Mouse (Mus musculus) limb, embryonic 11.5 days (tissue): ENCODE data around the gene Lhfpl5. TPM values are rescaled to one million over a fixed set of nuclear protein-coding genes. Genes with fewer than 3 reads are reported as not detected.

Experiments
- ATAC-seq: fragments of 200-750 bp; cut with Nextera tagmentation; 2 replicates; pipeline ENCODE4 v1.8.0; 2017; ENCODE audit warnings: low read depth; ENCODE audit not compliant: insufficient number of reproducible peaks, low FRiP score, low TSS enrichment
- DNase-seq: peaks from one replicate; pipeline ENCODE4 v3.0.0-alpha.2; 2015; ENCODE audit warnings: low spot score
- H3K27ac ChIP-seq: fragments of 300-500 bp; sonication (generic); replicated peaks from 2 replicates; pipeline ENCODE4 v1.5.1; 2014; ENCODE audit warnings: low read depth, mild to moderate bottlenecking, low read length
- H3K27me3 ChIP-seq: fragments of 300-500 bp; sonication (generic); 2 replicates; pipeline ENCODE4 v1.6.1; 2014; ENCODE audit warnings: mild to moderate bottlenecking, low read length, mixed read lengths; ENCODE audit not compliant: control insufficient read depth, insufficient read depth
- H3K36me3 ChIP-seq: fragments of 300-500 bp; sonication (generic); 2 replicates; pipeline ENCODE4 v1.6.1; 2014; ENCODE audit warnings: mild to moderate bottlenecking, low read length, moderate library complexity, mixed read lengths; ENCODE audit not compliant: control insufficient read depth, insufficient read depth
- H3K4me1 ChIP-seq: fragments of 300-500 bp; sonication (generic); 2 replicates; pipeline ENCODE4 v1.6.1; 2014; ENCODE audit warnings: low read length, mixed read lengths; ENCODE audit not compliant: control insufficient read depth, insufficient read depth
- H3K4me2 ChIP-seq: fragments of 300-500 bp; sonication (generic); 2 replicates; pipeline ENCODE4 v1.6.1; 2014; ENCODE audit warnings: low read depth, mild to moderate bottlenecking, moderate library complexity; ENCODE audit not compliant: severe bottlenecking
- H3K4me3 ChIP-seq: fragments of 300-500 bp; sonication (generic); 2 replicates; pipeline ENCODE4 v1.5.1; 2014; ENCODE audit warnings: low read depth, low read length
- H3K9ac ChIP-seq: fragments of 300-500 bp; sonication (generic); 2 replicates; pipeline ENCODE4 v1.6.1; 2014; ENCODE audit warnings: mild to moderate bottlenecking, low read length
- H3K9me3 ChIP-seq: fragments of 300-500 bp; sonication (generic); 2 replicates; pipeline ENCODE4 v1.6.1; 2016; ENCODE audit warnings: low read length; ENCODE audit not compliant: control insufficient read depth
- WGBS: fragments of 180-500 bp; shearing (Covaris S2); extraction: QIAGEN DNeasy Blood & Tissue Kit; methylation state at CpG from one replicate; pipeline ENCODE4 v1.1.7; 2014; 5-methylcytosine and 5-hydroxymethylcytosine counted together
- polyA plus RNA-seq: library from polyadenylated mRNA; unstranded; fragments of >200 nt; fragmentation: Nextera tagmentation; extraction: Ambion mirVana; gene quantifications from 2 replicates; pipeline ENCODE4 v1.2.1, GENCODE M21; 2014

The Lhfpl5 gene
- 0.26 and 0.36 TPM in 2 replicates for polyA plus RNA-seq

- H3K4me2 ChIP-seq, result peak within 1 kb of the TSS; percentile 41
- 0 out of 2 replicates have a peak, but pooled peaks cover 3% of the 10 kb centered on the region for H3K4me1 ChIP-seq
- H3K36me3 ChIP-seq, result no peaks in the 10 kb centered on the region
- no peak within 1 kb of the TSS for H3K9ac ChIP-seq
- ATAC-seq (no peak; the same call in 1 of the 2 replicates), DNase-seq (peak; percentile 87)
- 0 out of 2 replicates have a peak within 1 kb of the TSS, but pooled peaks have one; percentile 12 for H3K4me3 ChIP-seq
- H3K27me3 ChIP-seq, result no peaks in the 10 kb centered on the region
- H3K27ac ChIP-seq, result no peak within 1 kb of the TSS
- no peaks in the 10 kb centered on the region for H3K9me3 ChIP-seq
- 16% methylated on average over 48 of the region's 50 CpGs for WGBS
Observed at GRCm38 (mm10) chr17:28575244-28576125, at the start of gene Lhfpl5. Lhfpl5 (plus strand) TSS chr17:28575641.

- no peak for DNase-seq
- 48% methylated on average over 12 of the region's 12 CpGs for WGBS
- H3K9ac ChIP-seq, result no peak overlapping the region
- H3K4me3 ChIP-seq, result no peak overlapping the region
- 0 out of 2 replicates have a peak, but pooled peaks cover 2% of the 10 kb centered on the region for H3K27me3 ChIP-seq
- no peaks in the 10 kb centered on the region for H3K9me3 ChIP-seq
- no peaks in the 10 kb centered on the region for H3K36me3 ChIP-seq
- H3K4me2 ChIP-seq, result 0 out of 2 replicates have a peak overlapping the region, but pooled peaks have one; percentile 1
- H3K27ac ChIP-seq, result no peak overlapping the region
- no peak for ATAC-seq
- H3K4me1 ChIP-seq, result peaks cover 6% of the 10 kb centered on the region; the same call in 1 of the 2 replicates
Observed at GRCm38 (mm10) chr17:28527184-28528042, 48.0 kb upstream of the Lhfpl5 start.

- no peak overlapping the region for H3K4me3 ChIP-seq
- 5% methylated on average over 6 of the region's 6 CpGs for WGBS
- DNase-seq (peak; percentile 90), ATAC-seq (no peak)
- no peaks in the 10 kb centered on the region for H3K9me3 ChIP-seq
- H3K36me3 ChIP-seq, result no peaks in the 10 kb centered on the region
- no peak overlapping the region for H3K27ac ChIP-seq
- H3K4me2 ChIP-seq, result 0 out of 2 replicates have a peak overlapping the region, but pooled peaks have one; percentile 1
- H3K27me3 ChIP-seq, result 0 out of 2 replicates have a peak, but pooled peaks cover 2% of the 10 kb centered on the region
- no peak overlapping the region for H3K9ac ChIP-seq
- 0 out of 2 replicates have a peak, but pooled peaks cover 6% of the 10 kb centered on the region for H3K4me1 ChIP-seq
Observed at GRCm38 (mm10) chr17:28528043-28528351, 47.4 kb upstream of the Lhfpl5 start.

- Histone ChIP-seq H3K36me3 (no peaks in the 10 kb centered on the region), H3K4me2 (no peak overlapping the region), H3K9me3 (no peaks in the 10 kb centered on the region), H3K27ac (no peak overlapping the region), H3K4me1 (0 out of 2 replicates have a peak, but pooled peaks cover 6% of the 10 kb centered on the region), H3K9ac (no peak overlapping the region), H3K27me3 (no peaks in the 10 kb centered on the region), H3K4me3 (no peak overlapping the region)
- no peak for ATAC-seq
- 69% methylated on average over 4 of the region's 4 CpGs for WGBS
- DNase-seq, result no peak
Observed at GRCm38 (mm10) chr17:28529116-28529515, 46.3 kb upstream of the Lhfpl5 start.

GRCm38 (mm10) chr17:28530506-28530905, 44.9 kb upstream of the Lhfpl5 start, which contains the start of gene Armc12:
Armc12 (plus strand) TSS chr17:28530806.
- Histone ChIP-seq H3K36me3 (no peaks in the 10 kb centered on the region), H3K9ac (no peak within 1 kb of the TSS), H3K4me1 (0 out of 2 replicates have a peak, but pooled peaks cover 6% of the 10 kb centered on the region), H3K27ac (no peak within 1 kb of the TSS), H3K9me3 (no peaks in the 10 kb centered on the region), H3K27me3 (no peaks in the 10 kb centered on the region), H3K4me2 (0 out of 2 replicates have a peak within 1 kb of the TSS, but pooled peaks have one; percentile 24), H3K4me3 (no peak within 1 kb of the TSS)
- 86% methylated on average over 6 of the region's 6 CpGs for WGBS
- DNase-seq (no peak), ATAC-seq (no peak)

- no peaks in the 10 kb centered on the region for H3K9me3 ChIP-seq
- ATAC-seq, result no peak
- H3K27ac ChIP-seq, result no peak overlapping the region
- no peak overlapping the region for H3K4me3 ChIP-seq
- 11% methylated on average over 18 of the region's 18 CpGs for WGBS
- no peaks in the 10 kb centered on the region for H3K36me3 ChIP-seq
- H3K4me1 ChIP-seq, result 0 out of 2 replicates have a peak, but pooled peaks cover 6% of the 10 kb centered on the region
- no peak overlapping the region for H3K9ac ChIP-seq
- no peak for DNase-seq
- peak overlapping the region; percentile 24; the same call in 1 of the 2 replicates for H3K4me2 ChIP-seq
- no peaks in the 10 kb centered on the region for H3K27me3 ChIP-seq
Observed at GRCm38 (mm10) chr17:28531946-28532345, 43.5 kb upstream of the Lhfpl5 start.

GRCm38 (mm10) chr17:28532557-28532956, 42.9 kb upstream of the Lhfpl5 start:
- DNase-seq (no peak), ATAC-seq (no peak)
- H3K4me2 ChIP-seq, result no peak overlapping the region
- H3K4me1 ChIP-seq, result 0 out of 2 replicates have a peak, but pooled peaks cover 5% of the 10 kb centered on the region
- 85% methylated on average over 7 of the region's 7 CpGs for WGBS
- H3K9me3 ChIP-seq, result no peaks in the 10 kb centered on the region
- H3K27ac ChIP-seq, result no peak overlapping the region
- no peaks in the 10 kb centered on the region for H3K27me3 ChIP-seq
- no peak overlapping the region for H3K9ac ChIP-seq
- no peak overlapping the region for H3K4me3 ChIP-seq
- no peaks in the 10 kb centered on the region for H3K36me3 ChIP-seq

GRCm38 (mm10) chr17:28533327-28533726, 42.1 kb upstream of the Lhfpl5 start:
- WGBS, result 85% methylated on average over 13 of the region's 13 CpGs
- Histone ChIP-seq H3K4me2 (no peak overlapping the region), H3K36me3 (no peaks in the 10 kb centered on the region)

More at GRCm38 (mm10) chr17:28533327-28533726, 42.1 kb upstream of the Lhfpl5 start:
- Histone ChIP-seq H3K4me1 (0 out of 2 replicates have a peak, but pooled peaks cover 3% of the 10 kb centered on the region), H3K27ac (no peak overlapping the region), H3K9ac (no peak overlapping the region), H3K4me3 (no peak overlapping the region), H3K27me3 (no peaks in the 10 kb centered on the region), H3K9me3 (no peaks in the 10 kb centered on the region)
- no peak for DNase-seq
- ATAC-seq, result no peak
